Mouse (Mus musculus) T-helper 17 cell (primary cell): ENCODE measurements at regions not wholly inside any gene's neighbourhood (a gene's known extent, or its start where the extent isn't known, plus 50 kb on each side); places are given as distances from the start of the nearest gene placed in this dataset.

Experiments used
- in situ Hi-C, 2 experiments: fragments of 300-600 bp; cut with MboI, MseI; formaldehyde crosslinking; loops; 1 replicate in 1 of 2; 2 replicates in 1 of 2; pipeline ENCODE4 v1.15.1; 2025; ENCODE audit warnings: high pct_unique_total_duplicates in 2 of 2

DNA sequence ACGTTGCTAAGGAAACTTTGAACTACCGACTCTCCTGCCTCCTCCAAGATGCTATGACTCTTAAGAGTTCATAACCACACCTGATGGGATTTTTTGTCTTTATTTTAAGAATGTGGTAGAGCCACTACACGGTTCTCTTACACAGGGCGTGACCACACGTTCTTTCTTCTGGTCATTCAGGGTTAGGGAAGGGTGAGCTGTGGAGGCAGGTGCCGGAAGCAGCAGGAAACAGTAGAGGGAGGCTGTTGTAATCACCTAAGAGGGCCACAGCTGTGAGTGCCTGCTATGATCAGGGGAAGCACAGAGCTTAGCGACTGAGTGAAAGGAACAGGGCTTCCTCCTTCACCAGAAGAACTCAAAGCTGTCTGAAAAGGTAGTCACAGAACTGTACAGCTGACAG is 50.6 kb upstream of the Larp1 start:
- in situ Hi-C loops: loop anchor here (5.0 to 25.0 kb wide), 3 partner anchors 47 to 354 kb away; partner anchors contain the start of genes Larp1 (in 1 of the 2) and Zfp692 (in 1 of the 2)

DNA sequence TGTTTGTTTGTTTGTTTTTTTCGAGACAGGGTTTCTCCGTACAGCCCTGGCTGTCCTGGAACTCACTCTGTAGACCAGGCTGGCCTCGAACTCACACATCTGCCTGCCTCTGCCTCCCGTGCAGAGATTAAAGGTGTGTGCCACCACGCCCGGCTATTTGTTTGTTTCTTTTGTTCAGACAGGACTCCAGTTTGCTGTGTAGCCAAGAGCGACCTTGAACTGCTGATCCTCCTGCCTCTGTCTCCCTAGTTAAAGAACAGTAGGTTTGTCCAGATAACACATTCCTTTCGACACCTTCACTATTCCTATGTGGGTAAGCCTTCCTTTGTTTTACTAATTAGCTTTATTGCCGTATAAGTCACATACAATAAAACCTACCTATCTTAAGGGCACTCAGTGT is 52.0 kb upstream of the Larp1 start:
- in situ Hi-C loops: loop anchor here (5.0 to 25.0 kb wide), 3 partner anchors 48 to 355 kb away; partner anchors contain the start of genes Larp1 (in 1 of the 2) and Zfp692 (in 1 of the 2)

DNA sequence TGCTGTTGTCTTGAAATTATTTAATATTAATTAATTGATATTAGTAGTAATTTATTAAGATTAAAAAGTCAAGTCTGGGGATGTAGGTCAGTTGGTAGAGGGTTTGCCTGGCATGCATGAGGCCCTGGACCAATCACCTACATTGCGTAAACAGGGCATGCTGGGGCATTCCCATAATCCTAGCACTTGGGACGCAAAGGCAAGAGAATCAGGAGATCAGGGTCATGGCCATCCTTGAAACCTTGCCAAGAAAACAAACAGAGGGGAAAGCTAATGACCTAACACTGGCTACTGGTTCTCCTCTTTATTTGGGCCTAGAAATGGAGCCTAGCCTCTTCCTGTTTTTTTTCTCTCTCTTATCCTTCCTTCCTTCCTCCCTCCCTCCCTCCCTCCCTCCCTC is 52.8 kb upstream of the Larp1 start:
- in situ Hi-C loops: loop anchor here (5.0 to 25.0 kb wide), 3 partner anchors 49 to 356 kb away; partner anchors contain the start of genes Larp1 (in 1 of the 2) and Zfp692 (in 1 of the 2)

DNA sequence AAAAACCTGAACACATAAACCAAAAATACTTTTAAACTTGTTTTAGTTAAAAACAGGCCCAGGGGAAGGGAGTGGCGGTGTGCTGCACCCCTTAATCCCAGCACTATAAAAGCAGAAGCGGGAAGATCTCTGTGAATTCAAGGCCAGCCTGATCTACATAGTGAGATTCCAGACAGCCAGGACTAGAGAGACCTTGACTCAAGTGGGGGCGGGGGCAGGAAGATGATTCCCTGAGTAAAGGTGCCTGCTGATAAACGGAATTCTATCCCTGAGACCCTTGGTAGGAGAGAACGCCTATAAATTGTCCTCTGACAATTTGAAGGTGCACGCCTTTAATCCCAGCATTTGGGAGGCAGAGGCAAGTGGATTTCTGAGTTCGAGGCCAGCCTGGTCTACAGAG is 53.4 kb upstream of the Larp1 start:
- in situ Hi-C loops: loop anchor here (5.0 to 25.0 kb wide), 3 partner anchors 49 to 357 kb away; partner anchors contain the start of genes Larp1 (in 1 of the 2) and Zfp692 (in 1 of the 2)

DNA sequence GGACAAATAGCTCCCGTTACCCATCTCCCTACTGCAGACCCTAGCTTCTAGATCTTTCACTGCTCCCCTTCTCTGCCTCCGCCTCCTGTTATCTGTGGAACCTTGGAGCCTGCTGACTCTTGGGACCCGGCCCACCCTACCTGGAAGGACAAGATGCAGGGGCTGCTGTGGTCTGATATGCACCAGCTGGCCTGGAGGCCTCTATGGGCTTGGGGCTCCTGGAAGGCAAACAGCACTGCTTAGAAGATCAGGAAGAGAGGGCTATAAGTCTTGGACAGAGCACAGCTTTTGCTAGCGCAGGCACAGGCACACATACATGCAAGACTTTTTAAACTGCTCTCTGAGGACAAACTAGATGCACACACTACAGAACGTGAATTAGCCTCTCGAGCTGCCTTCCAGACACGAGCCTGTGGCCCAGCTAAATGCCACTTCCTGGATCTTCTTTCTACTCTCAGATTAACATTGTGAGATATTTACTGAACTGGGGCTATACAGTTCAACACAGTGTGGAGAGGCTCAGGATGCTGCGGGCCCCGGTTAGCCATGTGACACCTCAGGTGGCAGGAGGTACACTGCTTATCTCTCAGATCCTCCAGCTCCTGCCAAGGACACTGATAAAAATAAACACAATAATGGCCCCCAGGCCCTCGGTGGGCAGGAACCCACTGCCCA is 54.2 kb upstream of the Larp1 start:
- in situ Hi-C loops: loop anchor here (5.0 to 25.0 kb wide), 3 partner anchors 50 to 358 kb away; partner anchors contain the start of genes Larp1 (in 1 of the 2) and Zfp692 (in 1 of the 2)

DNA sequence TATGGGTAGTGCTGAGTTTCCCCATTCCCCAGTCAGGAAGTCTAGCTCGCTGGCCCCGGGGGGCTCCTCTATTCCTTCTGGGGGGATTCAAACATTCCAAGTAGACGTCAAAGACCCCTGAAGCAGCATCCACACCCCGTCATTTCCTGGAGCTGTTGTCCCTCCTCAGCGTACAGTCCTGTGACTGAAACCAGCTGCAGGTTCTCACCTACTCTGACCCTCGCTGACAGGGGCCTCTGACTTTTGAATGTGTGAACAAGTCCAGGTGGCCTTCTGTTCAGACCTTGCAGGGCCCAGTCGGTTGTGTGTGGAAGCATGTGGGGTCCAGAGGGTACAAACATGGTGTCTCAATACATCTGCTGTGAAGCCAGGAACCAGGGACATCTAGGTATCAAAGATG is 55.2 kb upstream of the Larp1 start:
- in situ Hi-C loops: loop anchor here (10.0 to 25.0 kb wide), 2 partner anchors 51 to 359 kb away; partner anchors contain the start of genes Larp1 (in 1 of the 2) and Zfp692 (in 1 of the 2)

DNA sequence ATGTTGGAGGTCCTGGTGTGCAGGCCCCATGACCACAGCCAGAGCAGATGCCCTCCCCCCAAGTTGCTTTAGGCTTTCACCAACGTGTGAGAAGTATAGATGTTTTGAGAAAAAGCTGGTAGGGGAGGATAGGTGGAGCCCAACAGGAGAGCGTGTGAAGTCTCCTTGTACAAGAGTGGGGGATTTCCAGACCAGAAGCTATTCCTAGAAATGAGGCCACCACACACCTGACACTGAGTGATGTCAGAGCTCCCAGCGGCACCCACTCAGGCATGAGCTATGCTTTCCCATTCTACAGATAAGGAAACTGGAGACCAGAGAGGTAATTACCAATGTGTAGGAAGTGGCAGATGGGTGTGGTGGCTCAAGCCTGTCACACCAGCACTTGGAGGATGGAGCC is 56.2 kb upstream of the Larp1 start:
- in situ Hi-C loops: loop anchor here (10.0 to 25.0 kb wide), 2 partner anchors 52 to 360 kb away; partner anchors contain the start of genes Larp1 (in 1 of the 2) and Zfp692 (in 1 of the 2)

DNA sequence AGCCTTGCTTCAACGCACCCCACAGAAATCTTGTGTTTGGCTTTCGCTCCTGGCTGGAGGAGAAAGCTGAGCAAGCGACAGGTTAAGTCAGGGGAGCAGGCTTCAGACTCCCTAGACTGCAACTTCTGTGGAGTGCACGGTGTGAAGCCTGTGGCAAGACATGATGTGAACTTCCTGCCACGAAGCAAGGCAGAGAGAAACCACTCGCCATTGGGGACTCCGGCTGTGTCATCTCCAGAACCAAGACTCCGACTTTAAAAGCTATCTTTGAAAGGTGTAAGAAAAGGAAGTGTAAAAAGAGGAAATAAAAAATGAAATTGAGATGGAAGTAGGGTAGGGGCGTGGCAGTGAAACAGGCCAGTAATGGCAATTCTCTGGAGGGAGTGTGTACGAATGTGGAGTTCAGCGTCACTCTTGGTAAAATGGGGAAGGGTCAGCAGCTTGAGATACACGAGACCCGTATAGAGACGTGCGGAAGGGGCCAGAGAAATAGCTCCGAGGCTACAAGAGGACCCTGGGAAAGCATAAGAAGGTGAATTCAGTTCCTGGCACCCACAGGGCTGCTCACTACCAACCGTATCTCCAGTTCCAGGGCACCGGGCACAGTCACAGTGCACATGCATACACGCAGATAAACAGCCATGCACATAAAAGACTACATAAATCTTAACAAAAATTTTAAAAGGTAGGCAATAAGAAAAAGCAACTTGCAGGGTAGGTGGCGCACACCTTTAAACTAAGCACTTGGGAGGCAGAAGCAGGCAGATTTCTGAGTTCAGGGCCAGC is 57.1 kb upstream of the Larp1 start:
- in situ Hi-C loops: loop anchor here (10.0 to 25.0 kb wide), 2 partner anchors 53 to 361 kb away; partner anchors contain the start of genes Larp1 (in 1 of the 2) and Zfp692 (in 1 of the 2)

DNA sequence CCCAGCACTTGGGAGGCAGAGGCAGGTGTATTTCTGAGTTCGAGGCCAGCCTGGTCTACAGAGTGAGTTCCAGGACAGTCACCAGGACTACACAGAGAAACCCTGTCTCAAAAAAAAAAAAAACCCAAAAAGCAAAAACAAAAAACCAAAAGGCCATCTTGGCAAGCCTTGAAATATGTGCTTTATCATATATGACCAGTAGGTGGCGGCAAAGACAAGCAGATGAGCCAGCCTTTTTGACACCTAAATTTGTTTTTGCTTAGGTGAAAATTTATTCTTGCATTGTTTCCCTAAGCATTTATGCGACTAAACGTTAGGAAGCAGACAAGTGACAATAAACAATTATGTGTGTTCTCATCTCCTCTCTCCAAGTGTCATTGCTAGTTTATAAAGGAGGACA is 57.9 kb upstream of the Larp1 start:
- in situ Hi-C loops: loop anchor here (10.0 to 25.0 kb wide), 2 partner anchors 54 to 361 kb away; partner anchors contain the start of genes Larp1 (in 1 of the 2) and Zfp692 (in 1 of the 2)

DNA sequence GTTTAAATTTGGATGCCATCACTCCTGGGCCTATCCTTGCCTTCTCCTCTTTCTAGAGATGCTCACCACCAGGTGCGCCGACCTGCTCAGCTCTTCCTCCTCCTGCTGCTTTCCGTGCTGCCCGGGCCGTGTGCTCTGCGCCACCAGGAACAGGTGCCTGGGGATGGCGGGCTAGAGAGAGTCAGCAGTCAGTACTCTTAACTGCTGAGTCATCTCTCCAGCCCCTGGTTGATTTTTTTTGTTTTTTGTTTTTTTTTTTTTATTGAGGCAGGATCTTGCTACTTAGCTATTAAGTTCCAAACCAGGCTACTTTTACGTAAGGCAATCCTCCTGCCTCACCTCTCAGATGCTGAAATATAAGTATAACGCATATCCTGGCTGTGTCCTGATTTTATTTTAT is 59.8 kb upstream of the Larp1 start:
- in situ Hi-C loops: loop anchor here in 1 of 2 experiments (5.0 kb wide), 1 partner anchor 153 kb away; the partner anchor contains the start of gene Cnot8

DNA sequence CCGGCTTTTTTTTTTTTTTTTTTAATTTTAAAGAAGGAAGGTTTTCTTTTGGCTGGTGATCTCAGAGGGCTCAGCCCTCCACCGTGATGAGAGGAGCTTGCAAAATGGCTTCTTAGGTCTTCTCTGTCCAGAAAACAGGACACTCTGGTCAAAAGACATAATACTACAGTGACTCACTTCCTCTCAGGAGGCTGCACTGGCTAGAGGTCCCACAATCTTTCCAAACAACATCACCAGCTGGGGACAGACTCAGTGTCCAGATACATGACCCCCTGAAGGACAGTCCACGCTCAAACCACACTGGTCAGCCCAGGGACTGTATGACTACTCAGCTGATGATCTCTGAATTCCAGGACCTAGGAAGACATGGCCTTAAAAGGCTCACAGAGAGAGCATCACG is 61.5 kb upstream of the Larp1 start:
- in situ Hi-C loops: loop anchor here in 1 of 2 experiments (5.0 kb wide), 1 partner anchor 155 kb away; the partner anchor contains the start of gene Cnot8

DNA sequence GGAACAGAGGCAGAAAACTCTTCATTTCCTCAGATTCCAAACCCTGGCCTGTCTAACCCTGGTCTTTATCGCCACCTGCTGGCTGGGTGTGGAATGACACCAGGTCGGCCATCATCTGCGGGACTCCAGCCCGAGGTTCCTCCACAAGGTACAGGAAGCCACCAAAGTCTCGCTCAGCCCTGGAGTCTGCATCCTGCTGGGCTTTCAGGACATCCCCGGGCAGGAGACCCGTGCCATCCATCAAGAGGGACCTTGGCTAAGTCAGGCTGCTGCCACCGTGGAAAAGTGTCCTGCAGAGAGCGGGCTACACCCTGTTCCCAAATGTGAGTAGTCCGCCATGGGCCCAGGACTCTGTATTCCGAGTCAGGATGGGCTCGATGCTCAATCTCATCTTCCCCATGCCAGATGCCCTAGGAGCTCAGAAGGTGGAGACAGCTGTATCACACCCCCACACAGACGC is 74.4 kb upstream of the Larp1 start:
- in situ Hi-C loops: loop anchor here (5.0 to 10.0 kb wide), 3 partner anchors 57 to 390 kb away; no protein-coding TSS in a partner anchor

DNA sequence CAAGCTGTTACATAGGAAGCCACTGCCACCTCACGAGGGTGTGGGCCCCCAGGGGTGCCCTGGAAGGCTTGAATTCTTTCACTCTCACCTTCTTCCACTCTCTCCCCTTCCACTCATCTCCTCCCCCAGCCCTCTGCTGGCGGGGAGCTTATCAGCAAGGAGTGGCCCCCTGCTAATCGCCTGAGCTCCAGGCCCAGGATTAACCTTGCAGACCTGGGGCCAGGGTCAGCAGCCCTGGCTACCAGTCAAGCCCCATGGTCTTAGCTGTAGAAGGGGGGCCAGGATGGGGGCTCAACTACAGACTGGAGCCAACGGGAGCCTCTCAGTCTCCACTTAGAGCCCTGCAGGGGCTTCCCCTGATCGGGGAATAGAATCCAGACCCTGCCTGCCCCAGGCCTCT is 75.8 kb upstream of the Larp1 start:
- in situ Hi-C loops: loop anchor here (5.0 to 10.0 kb wide), 3 partner anchors 56 to 388 kb away; no protein-coding TSS in a partner anchor

DNA sequence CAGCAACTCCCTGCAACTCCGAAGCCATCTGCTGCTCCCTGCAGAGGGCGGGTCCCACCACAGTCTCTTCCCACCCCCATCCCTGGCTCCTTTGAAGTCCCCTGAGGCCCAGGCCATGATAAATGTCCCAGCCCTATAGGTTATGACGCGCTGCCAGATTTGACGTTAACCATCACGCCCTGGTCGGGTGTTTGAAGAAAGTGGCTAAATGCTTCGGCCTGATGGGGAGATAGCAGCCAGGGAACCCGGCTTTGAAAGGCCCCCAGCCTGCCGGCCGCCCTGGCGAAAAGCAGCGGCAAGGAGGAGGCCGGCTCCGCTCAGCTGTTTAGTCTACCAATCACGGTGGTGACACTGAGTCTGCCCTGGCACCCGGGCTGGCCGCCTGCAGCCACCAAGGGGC is 79.4 kb upstream of the Larp1 start:
- in situ Hi-C loops: no loop called here

DNA sequence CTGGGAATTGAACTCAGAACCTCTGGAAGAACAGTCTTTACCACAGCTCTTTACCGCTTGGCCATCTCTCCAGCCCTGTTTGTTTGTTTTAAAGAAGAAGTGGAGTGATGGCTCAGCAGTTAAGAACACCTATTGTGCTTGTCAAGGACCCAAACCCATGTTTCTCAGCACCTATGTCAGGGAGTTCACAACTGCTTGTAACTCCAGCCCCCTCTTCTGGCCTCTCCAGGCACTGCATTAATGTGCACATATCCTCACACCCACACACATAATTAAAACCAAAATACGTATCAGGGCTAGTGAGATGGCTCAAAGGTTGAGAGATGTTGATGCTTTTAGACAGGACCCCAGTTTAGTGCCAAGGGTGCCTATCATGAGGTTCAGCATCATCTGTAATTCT is 87.6 kb upstream of the Hand1 start:
- in situ Hi-C loops: no loop called here

DNA sequence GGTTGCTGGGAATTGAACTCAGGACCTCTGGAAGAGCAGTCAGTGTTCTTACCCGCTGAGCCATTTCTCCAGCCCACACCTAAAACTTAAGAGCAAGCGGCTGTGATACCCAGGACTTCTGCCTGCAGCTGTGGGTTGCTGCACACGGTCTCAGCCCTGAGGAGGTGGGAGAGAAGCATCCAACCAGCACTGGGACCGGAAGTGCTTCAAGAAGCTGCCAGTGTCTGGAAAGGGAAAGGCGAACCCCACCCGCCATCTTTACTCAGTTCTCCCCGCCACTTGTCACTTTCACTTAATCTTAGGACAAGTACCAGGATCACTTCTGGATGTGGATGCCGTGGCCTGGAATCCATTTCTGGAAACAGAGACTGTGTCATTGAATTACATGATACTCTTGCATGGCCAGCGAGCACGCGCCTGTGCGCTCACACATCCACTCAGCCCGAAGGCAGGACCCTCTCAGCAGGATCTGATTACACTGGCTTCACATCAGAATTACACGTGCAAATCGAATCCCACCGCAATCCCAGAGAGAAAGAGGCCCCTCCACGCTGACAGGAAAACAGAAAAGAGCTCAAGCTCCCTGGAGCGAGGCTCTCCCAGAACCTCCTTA is 85.9 kb upstream of the Hand1 start:
- in situ Hi-C loops: no loop called here

DNA sequence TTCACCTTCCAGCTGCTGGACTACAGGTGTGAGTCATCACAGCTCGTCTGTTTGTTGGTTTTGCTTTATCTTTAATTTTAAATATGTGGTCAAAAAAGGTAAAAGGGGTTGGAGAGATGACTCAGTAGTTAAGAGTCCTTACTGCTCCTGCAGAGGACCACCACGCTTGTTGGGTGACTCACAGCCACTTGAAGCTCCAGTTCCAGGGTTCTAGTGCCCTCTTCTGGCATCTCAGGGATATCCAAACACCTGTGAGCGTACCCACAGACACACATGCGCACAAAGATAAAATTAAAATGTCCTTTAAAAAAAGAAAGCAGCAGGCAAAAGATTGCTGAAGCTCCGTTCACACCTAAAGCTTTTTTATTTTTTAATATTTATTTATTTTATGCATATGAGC is 85.4 kb upstream of the Hand1 start:
- in situ Hi-C loops: no loop called here

DNA sequence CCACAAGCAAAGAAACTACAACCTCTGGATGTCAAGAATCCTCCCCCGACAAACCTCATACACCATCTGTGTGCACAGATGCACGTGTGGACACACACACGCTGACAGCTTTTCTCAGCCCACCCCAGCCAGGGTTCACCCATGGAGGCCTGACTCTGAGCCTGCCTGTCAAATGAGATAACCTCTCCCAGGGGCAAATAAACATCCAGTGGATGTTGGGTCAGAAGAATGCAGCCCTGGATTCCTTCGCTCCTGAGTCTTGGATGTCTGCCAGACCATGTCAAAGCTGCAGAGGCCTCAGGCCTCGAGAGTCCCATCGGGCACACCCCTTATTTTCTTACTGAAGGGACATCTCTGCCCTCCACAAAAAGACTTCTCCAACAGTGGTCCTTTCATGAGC is 83.4 kb upstream of the Hand1 start:
- in situ Hi-C loops: no loop called here

DNA sequence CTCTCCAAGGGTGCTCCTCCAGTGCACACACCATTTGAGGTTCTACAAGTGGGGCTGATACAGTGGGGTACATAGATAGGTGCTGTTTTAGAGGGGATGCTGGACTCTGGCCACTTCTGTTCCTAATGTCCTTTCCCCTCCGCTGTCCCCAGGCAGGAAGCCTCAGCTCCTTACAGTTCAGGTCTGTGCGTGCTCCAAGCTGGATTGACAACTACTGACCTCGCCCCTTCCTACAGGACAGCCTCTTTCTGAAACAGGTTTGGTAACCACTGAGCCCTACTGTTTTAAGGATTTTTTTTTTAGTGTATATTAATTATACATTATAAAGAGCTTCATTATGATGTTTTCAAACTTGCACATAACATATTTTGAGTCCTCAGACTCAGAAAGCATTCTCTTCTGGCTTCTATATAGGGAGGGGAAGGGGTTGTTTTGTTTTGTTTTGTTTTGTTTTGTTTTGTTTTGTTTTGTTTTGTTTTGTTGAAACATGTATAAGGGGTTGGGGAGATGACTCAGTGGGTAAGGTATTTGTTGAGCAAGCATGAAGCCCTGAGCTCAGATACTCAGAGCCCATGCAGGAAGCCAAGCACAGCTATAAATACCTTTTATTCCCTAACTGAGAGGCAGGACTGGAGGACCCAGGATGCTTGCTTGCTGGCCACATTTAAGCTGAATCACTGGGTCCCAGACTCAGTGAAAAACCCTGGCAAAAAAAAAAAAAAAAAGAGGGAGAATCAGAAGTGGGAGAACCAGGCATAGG is 81.4 kb upstream of the Hand1 start:
- in situ Hi-C loops: no loop called here

DNA sequence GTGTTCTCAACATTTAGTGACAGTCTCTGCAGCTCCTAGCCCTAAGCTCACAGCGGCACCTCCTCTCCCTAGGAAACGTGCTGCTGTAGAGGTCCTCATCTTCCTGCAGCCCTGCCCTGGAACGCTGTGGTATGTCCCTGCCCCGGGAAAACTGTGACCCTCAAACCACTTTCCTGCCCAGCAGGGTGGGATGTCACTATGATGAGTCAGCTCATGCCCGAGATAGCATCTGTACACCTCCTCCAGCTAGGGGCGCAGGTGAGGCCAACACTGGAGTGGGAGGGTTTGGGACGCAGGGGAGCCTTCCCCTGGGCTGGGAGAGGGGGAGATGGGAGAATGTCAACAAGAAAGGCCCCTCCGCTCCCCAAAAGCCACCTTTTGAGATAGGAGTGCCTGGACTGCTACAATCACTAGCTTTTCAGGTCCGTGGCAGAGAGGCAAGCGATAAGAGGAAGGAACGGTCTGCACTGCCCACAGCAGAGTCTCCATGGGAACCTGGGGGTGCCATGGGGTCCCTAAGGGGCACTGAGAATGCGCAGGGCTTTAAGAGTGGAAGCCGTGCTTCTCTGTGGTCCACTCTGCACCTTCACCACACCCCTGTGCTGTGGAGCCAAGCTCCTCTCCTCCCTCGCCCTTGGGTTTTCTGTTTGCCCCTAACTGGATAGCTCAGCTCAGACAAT is 80.5 kb upstream of the Hand1 start:
- in situ Hi-C loops: no loop called here
